Mouse (Mus musculus) CH12.LX (cell line): ENCODE data around the gene Bcat1. TPM values are rescaled to one million over a fixed set of nuclear protein-coding genes. Genes with fewer than 3 reads are reported as not detected.

Experiments used
- DNase-seq: peaks from one replicate; pipeline ENCODE4 v3.0.0-alpha.2; 2013; ENCODE audit errors: extremely low read depth
- H3K27ac ChIP-seq: 2 replicates; pipeline ENCODE4 v1.5.1; 2012; ENCODE audit warnings: low read depth, mild to moderate bottlenecking, control low read depth, moderate library complexity; ENCODE audit not compliant: insufficient read depth
- H3K27me3 ChIP-seq: replicated peaks from 2 replicates; pipeline ENCODE3; 2012; ENCODE audit warnings: inconsistent platforms
- H3K36me3 ChIP-seq, 2 experiments: replicated peaks in 1 of 2; 2 replicates each; pipeline versions ENCODE3 to v1.6.1; 2012; ENCODE audit warnings: inconsistent platforms in 1 of 2, low read length in 1 of 2, mild to moderate bottlenecking in 1 of 2, mixed read lengths in 1 of 2, moderate library complexity in 1 of 2; ENCODE audit not compliant: control insufficient read depth in 1 of 2, insufficient read depth in 1 of 2
- H3K4me1 ChIP-seq, 2 experiments: 2 replicates each; pipeline ENCODE4 v1.6.1; 2012; ENCODE audit warnings: inconsistent platforms in 1 of 2, moderate library complexity in 1 of 2; ENCODE audit not compliant: insufficient read depth in 2 of 2, control insufficient read depth in 1 of 2
- H3K4me2 ChIP-seq: 2 replicates; pipeline ENCODE4 v1.6.1; 2012; ENCODE audit warnings: low read depth, mild to moderate bottlenecking, control low read depth; ENCODE audit not compliant: poor library complexity, insufficient read depth, severe bottlenecking
- H3K4me3 ChIP-seq, 3 experiments: fragments of 150-350 bp in 1 of 3; sonication (generic) in 1 of 3; replicated peaks in 1 of 3; 2 replicates each; pipeline versions ENCODE3 to v1.5.1; 2011 to 2012; ENCODE audit warnings: low read depth in 2 of 3, low read length in 2 of 3, mild to moderate bottlenecking in 2 of 3, moderate library complexity in 2 of 3, control low read depth in 1 of 3, improper control_type of control experiment in 1 of 3, inconsistent platforms in 1 of 3, mixed read lengths in 1 of 3; ENCODE audit not compliant: poor library complexity in 1 of 3
- H3K79me2 ChIP-seq: replicated peaks from 2 replicates; pipeline ENCODE4 v1.6.1; 2012; ENCODE audit warnings: mild to moderate bottlenecking, moderate library complexity; ENCODE audit not compliant: control insufficient read depth, poor library complexity, insufficient read depth, severe bottlenecking; ENCODE audit errors: extremely low read depth
- H3K9ac ChIP-seq: 2 replicates; pipeline ENCODE4 v1.6.1; 2012; ENCODE audit warnings: low read depth, mild to moderate bottlenecking, control low read depth, moderate library complexity; ENCODE audit not compliant: insufficient read depth
- H3K9me3 ChIP-seq: replicated peaks from 2 replicates; pipeline ENCODE3; 2012; ENCODE audit warnings: low read length, inconsistent platforms, mixed read lengths
- CHD2 ChIP-seq: IDR thresholded peaks from 2 replicates; pipeline ENCODE4 v1.6.1; 2011; ENCODE audit warnings: low read length, improper control_type of control experiment
- CTCF ChIP-seq, 2 experiments: IDR thresholded peaks in 1 of 2; conservative IDR thresholded peaks in 1 of 2; 2 replicates each; pipeline ENCODE4 v1.5.1; 2011 to 2012; ENCODE audit warnings: low read depth in 2 of 2, low read length in 2 of 2, improper control_type of control experiment in 1 of 2, inconsistent platforms in 1 of 2, mild to moderate bottlenecking in 1 of 2, moderate library complexity in 1 of 2
- E2F4 ChIP-seq: IDR thresholded peaks from 2 replicates; pipeline ENCODE4 v1.6.1; 2011; ENCODE audit warnings: low read depth, low read length, improper control_type of control experiment; ENCODE audit not compliant: insufficient replicate concordance
- ELF1 ChIP-seq: IDR thresholded peaks from 2 replicates; pipeline ENCODE4 v1.6.1; 2014; ENCODE audit warnings: low read depth, mild to moderate bottlenecking, inconsistent platforms, low read length, improper control_type of control experiment
- ETS1 ChIP-seq: conservative IDR thresholded peaks from 2 replicates; pipeline ENCODE4 v1.6.1; 2012; ENCODE audit warnings: low read depth, mild to moderate bottlenecking, inconsistent platforms, low read length, improper control_type of control experiment, moderate library complexity
- GABPA ChIP-seq: IDR thresholded peaks from 2 replicates; pipeline ENCODE4 v1.6.1; 2012; ENCODE audit warnings: low read depth, low read length, improper control_type of control experiment, inconsistent platforms; ENCODE audit not compliant: insufficient replicate concordance
- IRF4 ChIP-seq: IDR thresholded peaks from 2 replicates; pipeline ENCODE4 v1.6.1; 2014; ENCODE audit warnings: low read depth, mild to moderate bottlenecking, inconsistent platforms, low read length, improper control_type of control experiment
- JUN ChIP-seq: IDR thresholded peaks from 2 replicates; pipeline ENCODE4 v1.6.1; 2011; ENCODE audit warnings: low read depth, mild to moderate bottlenecking, low read length, improper control_type of control experiment, moderate library complexity; ENCODE audit not compliant: insufficient read depth
- JUND ChIP-seq: conservative IDR thresholded peaks from 2 replicates; pipeline ENCODE4 v1.6.1; 2011; ENCODE audit warnings: low read depth, low read length, improper control_type of control experiment
- KAT2A ChIP-seq: IDR thresholded peaks from 2 replicates; pipeline ENCODE4 v1.6.1; 2012; ENCODE audit warnings: low read length, improper control_type of control experiment, inconsistent platforms; ENCODE audit not compliant: insufficient replicate concordance
- MAFK ChIP-seq: IDR thresholded peaks from 2 replicates; pipeline ENCODE4 v1.6.1; 2011; ENCODE audit warnings: low read length, improper control_type of control experiment; ENCODE audit not compliant: insufficient replicate concordance
- MAZ ChIP-seq: IDR thresholded peaks from 2 replicates; pipeline ENCODE4 v1.6.1; 2012; ENCODE audit warnings: low read depth, mild to moderate bottlenecking, inconsistent platforms, low read length, improper control_type of control experiment, moderate library complexity
- MEF2A ChIP-seq: IDR thresholded peaks from 2 replicates; pipeline ENCODE4 v1.6.1; 2014; ENCODE audit warnings: low read depth, mild to moderate bottlenecking, inconsistent platforms, low read length, improper control_type of control experiment, borderline replicate concordance
- MXI1 ChIP-seq: IDR thresholded peaks from 2 replicates; pipeline ENCODE4 v1.6.1; 2011; ENCODE audit warnings: mild to moderate bottlenecking, low read depth, low read length, improper control_type of control experiment
- NELFE ChIP-seq: IDR thresholded peaks from 2 replicates; pipeline ENCODE4 v1.6.1; 2011; ENCODE audit warnings: low read depth, low read length, improper control_type of control experiment
- PAX5 ChIP-seq: IDR thresholded peaks from 2 replicates; pipeline ENCODE4 v1.6.1; 2012; ENCODE audit warnings: low read length, inconsistent platforms, mixed read lengths
- POLR2A ChIP-seq: IDR thresholded peaks from 2 replicates; pipeline ENCODE4 v1.6.1; 2011; ENCODE audit warnings: low read depth, mild to moderate bottlenecking, improper control_type of control experiment, low read length
- POLR2AphosphoS2 ChIP-seq: IDR thresholded peaks from 2 replicates; pipeline ENCODE4 v1.6.1; 2011; ENCODE audit warnings: low read depth, low read length, improper control_type of control experiment
- RAD21 ChIP-seq: IDR thresholded peaks from 2 replicates; pipeline ENCODE4 v1.6.1; 2011; ENCODE audit warnings: low read depth, mild to moderate bottlenecking, low read length, improper control_type of control experiment, moderate library complexity
- RCOR1 ChIP-seq: conservative IDR thresholded peaks from 2 replicates; pipeline ENCODE4 v1.6.1; 2012; ENCODE audit warnings: low read depth, mild to moderate bottlenecking, inconsistent platforms, low read length, improper control_type of control experiment
- SIN3A ChIP-seq: IDR thresholded peaks from 2 replicates; pipeline ENCODE4 v1.6.1; 2012; ENCODE audit warnings: low read length, improper control_type of control experiment, inconsistent platforms
- TBP ChIP-seq: conservative IDR thresholded peaks from 2 replicates; pipeline ENCODE4 v1.6.1; 2011; ENCODE audit warnings: low read depth, low read length, improper control_type of control experiment
- TCF12 ChIP-seq: IDR thresholded peaks from 2 replicates; pipeline ENCODE4 v1.6.1; 2014; ENCODE audit warnings: low read depth, mild to moderate bottlenecking, inconsistent platforms, low read length, improper control_type of control experiment
- UBTF ChIP-seq: IDR thresholded peaks from 2 replicates; pipeline ENCODE4 v1.6.1; 2012; ENCODE audit warnings: low read depth, mild to moderate bottlenecking, inconsistent platforms, low read length, improper control_type of control experiment, moderate library complexity
- USF1 ChIP-seq: IDR thresholded peaks from 2 replicates; pipeline ENCODE4 v1.6.1; 2014; ENCODE audit warnings: low read depth, mild to moderate bottlenecking, inconsistent platforms, low read length, improper control_type of control experiment
- ZC3H11A ChIP-seq: IDR thresholded peaks from 2 replicates; pipeline ENCODE4 v1.6.1; 2012; ENCODE audit warnings: low read depth, mild to moderate bottlenecking, inconsistent platforms, low read length, improper control_type of control experiment
- ZMIZ1 ChIP-seq: IDR thresholded peaks from 2 replicates; pipeline ENCODE4 v1.6.1; 2012; ENCODE audit warnings: low read depth, mild to moderate bottlenecking, inconsistent platforms, low read length, improper control_type of control experiment
- dilution Hi-C: fragments of 300-500 bp; cut with MboI; formaldehyde crosslinking; loops from 2 replicates; pipeline ENCODE4 v1.14.3; 2020; ENCODE audit warnings: low sequenced_read_pairs; ENCODE audit not compliant: extremely low pct_unique_long_range_greater_than_20kb, extremely low pct_ligation_motif_present
- in situ Hi-C: fragments of 300-500 bp; cut with MboI; formaldehyde crosslinking; loops from 3 replicates; pipeline ENCODE4 v1.14.3; 2019; ENCODE audit warnings: low sequenced_read_pairs, low pct_ligation_motif_present, low pct_unique_long_range_greater_than_20kb, mixed read lengths
- polyA plus RNA-seq: library from polyadenylated mRNA; unstranded; fragments of >175 nt; gene quantifications from 2 replicates; pipeline ENCODE4 v1.2.1, GENCODE M21; 2012; ENCODE audit warnings: low read depth; ENCODE audit not compliant: insufficient read length
- total RNA-seq, 2 experiments: library from RNA; depleted of rRNA; stranded (reverse); fragments of 300-350 nt in 1 of 2; fragments of >200 nt in 1 of 2; gene quantifications; 2 replicates each; pipeline ENCODE4 v1.2.3; 2012 to 2014

The Bcat1 gene
- total and polyA plus RNA-seq, 3 experiments = 141 to 199 (median 176) TPM

DNA sequence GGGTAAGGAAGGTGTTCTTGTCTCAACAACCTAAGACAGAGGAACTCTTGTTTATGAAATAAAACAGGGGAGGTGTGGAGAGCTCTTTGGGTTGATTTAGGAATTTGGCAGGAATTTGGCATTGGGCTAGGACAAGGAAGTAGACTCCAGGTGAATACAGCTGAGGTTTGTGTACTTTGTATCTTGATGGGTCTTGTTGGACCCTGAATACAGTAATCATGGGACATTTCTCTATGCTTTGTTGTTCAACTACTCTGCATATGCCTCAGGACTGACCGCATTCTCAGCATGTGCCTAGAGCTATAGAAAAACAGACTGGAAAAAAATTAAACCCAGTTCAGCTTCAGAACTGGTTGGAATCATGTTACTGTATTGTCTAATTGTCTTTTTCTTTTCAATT lies 14.6 kb downstream of the Bcat1 start:
- peaks cover under 1 to 32% of the 10 kb centered on the region in 2 experiments; a peak in 3 of 4 replicates for H3K4me1 ChIP-seq
- DNase-seq = no peak
- H3K79me2 ChIP-seq = peaks cover 81% of the 10 kb centered on the region
- H3K27me3 ChIP-seq = no peaks in the 10 kb centered on the region
- no peak overlapping the region for H3K4me3 ChIP-seq
- dilution Hi-C loops (no loop called here), in situ Hi-C loops (no loop called here)
- H3K36me3 ChIP-seq = peaks cover 48 to 81% of the 10 kb centered on the region in 2 experiments
- no peak overlapping the region for H3K27ac ChIP-seq
- no peak for TF ChIP-seq RAD21
- TF ChIP-seq UBTF = no peak
- no peak for TF ChIP-seq MAZ
- TF ChIP-seq POLR2A = no peak
- TF ChIP-seq USF1 = no peak
- TF ChIP-seq MXI1 = no peak
- no peak for TF ChIP-seq E2F4
- no peak for TF ChIP-seq CTCF (conservative IDR thresholded peaks at IDR 0.05 in 1 of 2, IDR thresholded peaks at IDR 0.05 in 1 of 2; ENCODE audit: low read depth in 2 of 2, low read length in 2 of 2)
- TF ChIP-seq TCF12 = no peak
- no peak for TF ChIP-seq MAFK
- no peak for TF ChIP-seq MEF2A
- TF ChIP-seq ELF1 = no peak
- TF ChIP-seq POLR2AphosphoS2 = no peak
- no peak for TF ChIP-seq JUN
- TF ChIP-seq ZMIZ1 = no peak
- TF ChIP-seq PAX5 = no peak
- no peak for TF ChIP-seq IRF4
- no peak for TF ChIP-seq TBP
- no peak overlapping the region for H3K9ac ChIP-seq
- H3K4me2 ChIP-seq = no peak overlapping the region
- H3K9me3 ChIP-seq = no peaks in the 10 kb centered on the region

DNA sequence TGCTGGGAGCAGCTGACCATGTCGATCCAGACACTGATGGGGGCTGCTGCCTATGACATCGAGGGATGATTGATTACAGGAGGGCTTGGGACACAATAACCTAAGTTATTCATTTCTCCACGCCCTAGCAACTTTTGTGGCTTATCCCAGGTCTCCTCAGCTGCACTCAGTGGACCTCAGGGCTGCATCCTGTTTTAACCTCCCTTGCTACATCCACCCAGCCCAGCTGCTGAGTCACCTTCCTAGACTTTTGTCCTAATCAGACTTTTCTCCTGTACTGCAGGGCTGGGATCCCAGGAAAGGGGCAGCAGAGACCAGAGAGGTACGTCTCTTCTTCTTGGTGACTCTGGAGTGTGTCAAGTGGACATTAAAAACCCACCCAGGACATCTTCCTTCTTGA lies 19.9 kb downstream of the Bcat1 start:
- Histone ChIP-seq H3K4me3 (no peak overlapping the region), H3K4me1 (peaks cover 8 to 30% of the 10 kb centered on the region in 2 experiments), H3K9me3 (no peaks in the 10 kb centered on the region), H3K27ac (no peak overlapping the region), H3K79me2 (peaks cover 71% of the 10 kb centered on the region), H3K36me3 (peaks cover 41 to 85% of the 10 kb centered on the region in 2 experiments), H3K9ac (no peak overlapping the region), H3K4me2 (no peak overlapping the region), H3K27me3 (no peaks in the 10 kb centered on the region)
- in situ Hi-C loops (no loop called here), dilution Hi-C loops (no loop called here)
- TF ChIP-seq USF1 (no peak), MEF2A (no peak), ELF1 (no peak), POLR2AphosphoS2 (no peak), ZC3H11A (no peak), IRF4 (no peak), POLR2A (no peak), SIN3A (no peak), JUND (no peak), GABPA (no peak), KAT2A (no peak), ETS1 (no peak), PAX5 (no peak), RCOR1 (no peak), NELFE (no peak), CHD2 (no peak)
- DNase-seq = no peak
